Mouse (Mus musculus): ENCODE data around the gene Slc10a7. TPM values are rescaled to one million over a fixed set of nuclear protein-coding genes. Genes with fewer than 3 reads are reported as not detected.

Gene Slc10a7
- polyA plus RNA-seq, 1 experiment from 2014 or later = 7.4 TPM

DNA sequence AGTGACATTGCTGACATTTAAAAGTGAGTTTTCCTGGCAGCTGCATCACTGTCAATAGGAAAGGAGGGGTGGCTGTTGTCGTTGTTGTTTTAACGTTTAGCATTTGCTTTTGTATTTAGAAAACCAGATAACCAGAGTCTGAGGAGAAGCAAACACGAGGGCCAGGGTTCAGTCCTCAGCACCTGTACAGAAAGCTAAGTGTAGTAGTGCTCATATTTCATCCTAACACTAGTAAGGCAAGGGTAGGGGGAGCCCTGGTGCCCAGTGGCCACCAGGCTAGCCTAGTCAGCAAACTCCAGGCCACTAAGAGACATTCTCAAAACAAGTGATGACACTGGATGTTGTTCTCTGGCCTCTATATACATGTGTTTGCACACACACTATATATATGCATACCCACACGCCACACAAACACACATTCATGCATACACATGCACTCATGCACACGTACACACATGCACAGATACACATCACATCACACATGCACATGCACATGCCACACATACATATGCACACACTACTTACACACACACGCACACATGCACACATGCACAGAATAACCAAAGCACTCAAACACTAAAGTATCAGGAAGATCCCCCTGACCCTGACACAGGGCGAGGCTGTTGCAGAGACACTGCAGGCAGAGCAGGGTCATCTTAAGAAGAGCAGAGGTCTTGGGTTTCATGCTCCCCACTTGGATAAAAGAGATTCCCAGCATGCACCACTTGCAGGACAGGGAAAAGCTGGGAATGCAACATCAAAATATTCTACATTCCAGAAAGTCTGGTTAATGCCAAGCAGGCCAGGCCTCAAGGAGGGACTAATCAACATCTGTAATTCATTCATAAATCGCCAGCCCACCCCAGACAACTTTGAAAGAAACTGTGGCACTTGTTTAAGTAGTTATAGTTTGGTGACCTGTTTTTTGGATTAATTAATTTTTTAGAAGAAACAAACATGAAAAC lies 241.0 kb downstream of the Slc10a7 start:
- H3K4me1 ChIP-seq (ENCODE audit: control insufficient read depth, insufficient read depth, low read length) = no peaks in the 10 kb centered on the region
- H3K36me3 ChIP-seq (ENCODE audit: control insufficient read depth, insufficient read depth, low read length) = no peaks in the 10 kb centered on the region
- no peak overlapping the region for H3K4me2 ChIP-seq (ENCODE audit: low read depth)
- H3K27ac ChIP-seq (ENCODE audit: low read depth, low read length) = no peak overlapping the region
- H3K4me3 ChIP-seq (ENCODE audit: low read depth, low read length) = no peak overlapping the region
- WGBS = 78% methylated on average over 8 of the region's 8 CpGs
- DNase-seq (ENCODE audit: low spot score) = no peak
- no peaks in the 10 kb centered on the region for H3K9me3 ChIP-seq (ENCODE audit: control insufficient read depth, low read length)
- H3K27me3 ChIP-seq (ENCODE audit: control insufficient read depth, insufficient read depth, low read length) = no peaks in the 10 kb centered on the region
- no peak overlapping the region for H3K9ac ChIP-seq (ENCODE audit: low read length)
- ATAC-seq (ENCODE audit: insufficient read depth, low FRiP score, low TSS enrichment) = no peak

DNA sequence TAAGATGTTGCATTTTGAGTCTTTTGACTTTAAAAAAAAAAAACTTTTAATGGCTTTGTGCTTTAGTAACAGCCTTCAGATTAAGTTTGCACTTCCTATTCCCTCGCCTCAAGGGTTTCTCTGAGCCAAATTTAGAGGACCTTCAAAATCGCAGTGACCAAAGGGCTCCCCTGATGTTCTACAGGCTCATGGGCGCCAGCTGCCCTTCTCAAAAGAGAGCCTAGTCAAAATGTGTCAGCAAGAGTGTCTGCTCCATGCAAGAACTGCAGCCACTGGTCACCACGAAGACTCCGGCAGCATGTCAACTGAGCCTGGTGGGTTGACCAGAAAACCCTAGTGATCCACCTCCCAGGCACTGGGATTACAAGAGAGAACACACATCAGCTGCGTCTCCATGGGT lies 242.0 kb downstream of the Slc10a7 start:
- ATAC-seq (ENCODE audit: insufficient read depth, low FRiP score, low TSS enrichment) = no peak
- H3K9me3 ChIP-seq (ENCODE audit: control insufficient read depth, low read length) = no peaks in the 10 kb centered on the region
- no peak overlapping the region for H3K4me3 ChIP-seq (ENCODE audit: low read depth, low read length)
- no peak for DNase-seq (ENCODE audit: low spot score)
- no peak overlapping the region for H3K4me2 ChIP-seq (ENCODE audit: low read depth)
- WGBS = 89% methylated on average over 6 of the region's 6 CpGs
- H3K4me1 ChIP-seq (ENCODE audit: control insufficient read depth, insufficient read depth, low read length) = no peaks in the 10 kb centered on the region
- H3K9ac ChIP-seq (ENCODE audit: low read length) = no peak overlapping the region
- H3K36me3 ChIP-seq (ENCODE audit: control insufficient read depth, insufficient read depth, low read length) = no peaks in the 10 kb centered on the region
- H3K27ac ChIP-seq (ENCODE audit: low read depth, low read length) = no peak overlapping the region
- no peaks in the 10 kb centered on the region for H3K27me3 ChIP-seq (ENCODE audit: control insufficient read depth, insufficient read depth, low read length)

DNA sequence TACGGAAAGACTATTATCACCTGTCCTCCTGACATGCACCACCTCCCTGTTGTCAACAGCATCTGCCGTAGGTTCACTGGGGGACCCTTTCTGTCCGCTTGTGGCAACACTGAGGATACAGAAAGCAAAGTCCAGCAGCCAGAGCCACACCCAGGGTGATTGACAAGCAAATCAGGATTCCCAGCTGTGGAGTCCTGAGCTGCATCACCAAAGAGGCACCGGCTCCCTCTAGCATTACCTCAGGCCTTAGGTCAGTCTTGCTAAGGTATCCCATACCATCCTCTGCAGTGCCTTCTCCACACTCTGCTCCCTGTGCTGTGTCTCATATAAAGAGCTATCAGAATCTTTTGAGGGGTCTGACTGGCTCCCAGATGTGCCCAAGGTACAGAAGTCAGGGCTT lies 245.8 kb downstream of the Slc10a7 start:
- ATAC-seq (ENCODE audit: insufficient read depth, low FRiP score, low TSS enrichment) (no peak), DNase-seq (ENCODE audit: low spot score) (no peak)
- no peaks in the 10 kb centered on the region for H3K4me1 ChIP-seq (ENCODE audit: control insufficient read depth, insufficient read depth, low read length)
- no peaks in the 10 kb centered on the region for H3K27me3 ChIP-seq (ENCODE audit: control insufficient read depth, insufficient read depth, low read length)
- no peak overlapping the region for H3K9ac ChIP-seq (ENCODE audit: low read length)
- H3K9me3 ChIP-seq (ENCODE audit: control insufficient read depth, low read length) = no peaks in the 10 kb centered on the region
- no peak overlapping the region for H3K4me2 ChIP-seq (ENCODE audit: low read depth)
- no peak overlapping the region for H3K4me3 ChIP-seq (ENCODE audit: low read depth, low read length)
- H3K27ac ChIP-seq (ENCODE audit: low read depth, low read length) = no peak overlapping the region
- 71% methylated on average over 4 of the region's 4 CpGs for WGBS
- no peaks in the 10 kb centered on the region for H3K36me3 ChIP-seq (ENCODE audit: control insufficient read depth, insufficient read depth, low read length)

DNA sequence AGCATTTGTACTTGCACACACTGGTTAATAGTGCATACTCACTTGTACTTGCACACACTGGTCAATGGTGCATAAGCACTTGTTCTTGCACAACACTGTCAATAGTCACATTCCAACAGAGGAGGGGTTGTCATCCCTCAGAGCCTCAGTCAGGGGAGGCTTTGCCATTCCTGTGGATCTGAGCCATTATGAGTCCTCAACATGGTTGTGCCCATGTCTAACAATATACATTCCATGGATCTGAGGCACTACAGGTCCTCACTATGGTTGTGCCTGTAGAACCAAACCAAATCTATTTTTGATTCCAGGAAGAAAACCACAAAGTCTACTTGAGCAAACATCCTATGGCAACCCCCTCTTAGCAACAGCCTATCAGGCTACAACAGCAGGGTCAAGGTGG lies 250.0 kb downstream of the Slc10a7 start:
- DNase-seq (ENCODE audit: low spot score) = no peak
- Histone ChIP-seq H3K4me2 (ENCODE audit: low read depth) (no peak overlapping the region), H3K36me3 (ENCODE audit: control insufficient read depth, insufficient read depth, low read length) (no peaks in the 10 kb centered on the region), H3K9ac (ENCODE audit: low read length) (no peak overlapping the region), H3K4me1 (ENCODE audit: control insufficient read depth, insufficient read depth, low read length) (no peaks in the 10 kb centered on the region), H3K9me3 (ENCODE audit: control insufficient read depth, low read length) (no peaks in the 10 kb centered on the region), H3K27ac (ENCODE audit: low read depth, low read length) (no peak overlapping the region), H3K4me3 (ENCODE audit: low read depth, low read length) (no peak overlapping the region), H3K27me3 (ENCODE audit: control insufficient read depth, insufficient read depth, low read length) (no peaks in the 10 kb centered on the region)
- no peak for ATAC-seq (ENCODE audit: insufficient read depth, low FRiP score, low TSS enrichment)

DNA sequence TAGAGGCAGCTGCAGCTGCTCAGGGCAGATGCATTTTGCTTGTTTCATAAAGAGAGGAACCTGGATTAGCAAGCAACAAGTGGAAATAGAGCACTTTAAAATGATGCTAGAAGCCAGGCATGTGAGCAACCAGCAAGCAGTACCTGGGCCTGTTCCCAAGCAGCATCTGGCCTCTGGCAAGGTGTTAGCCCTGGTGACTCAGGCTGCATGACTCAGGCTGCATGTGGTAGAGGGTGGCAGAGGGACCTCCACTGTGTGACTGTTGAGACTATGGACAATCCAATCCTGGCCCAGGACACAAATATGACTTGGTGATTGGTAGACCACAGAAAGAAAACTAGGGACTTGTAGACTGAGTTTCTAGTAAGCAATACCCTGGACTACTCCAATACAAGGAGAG lies 255.8 kb downstream of the Slc10a7 start:
- no peaks in the 10 kb centered on the region for H3K9me3 ChIP-seq (ENCODE audit: control insufficient read depth, low read length)
- H3K4me3 ChIP-seq (ENCODE audit: low read depth, low read length) = no peak overlapping the region
- H3K36me3 ChIP-seq (ENCODE audit: control insufficient read depth, insufficient read depth, low read length) = no peaks in the 10 kb centered on the region
- H3K27me3 ChIP-seq (ENCODE audit: control insufficient read depth, insufficient read depth, low read length) = no peaks in the 10 kb centered on the region
- H3K27ac ChIP-seq (ENCODE audit: low read depth, low read length) = no peak overlapping the region
- no peak overlapping the region for H3K9ac ChIP-seq (ENCODE audit: low read length)
- DNase-seq (ENCODE audit: low spot score) = no peak
- H3K4me2 ChIP-seq (ENCODE audit: low read depth) = no peak overlapping the region
- H3K4me1 ChIP-seq (ENCODE audit: control insufficient read depth, insufficient read depth, low read length) = no peaks in the 10 kb centered on the region
- no peak for ATAC-seq (ENCODE audit: insufficient read depth, low FRiP score, low TSS enrichment)

DNA sequence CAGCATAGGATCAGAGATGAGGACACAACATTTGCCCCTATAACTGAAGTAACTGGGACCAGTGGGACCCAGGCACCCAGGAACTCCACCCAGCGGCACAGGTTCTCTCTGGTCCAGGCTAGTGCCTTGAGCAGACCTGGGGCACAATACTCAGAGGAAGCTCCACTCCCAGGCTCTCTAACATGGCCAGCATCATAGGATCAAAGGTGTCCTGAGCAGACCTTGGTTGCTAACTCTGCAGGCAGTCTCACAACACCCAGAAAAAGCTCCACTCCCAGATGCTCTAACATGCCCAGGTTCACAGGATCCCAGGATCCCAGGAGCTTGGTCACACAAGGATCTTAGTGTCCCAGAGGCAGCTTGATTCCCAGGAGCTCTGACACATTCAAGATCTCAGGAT lies 256.4 kb downstream of the Slc10a7 start:
- WGBS = 87% methylated on average over 1 of the region's 1 CpGs
- DNase-seq (ENCODE audit: low spot score) = no peak

DNA sequence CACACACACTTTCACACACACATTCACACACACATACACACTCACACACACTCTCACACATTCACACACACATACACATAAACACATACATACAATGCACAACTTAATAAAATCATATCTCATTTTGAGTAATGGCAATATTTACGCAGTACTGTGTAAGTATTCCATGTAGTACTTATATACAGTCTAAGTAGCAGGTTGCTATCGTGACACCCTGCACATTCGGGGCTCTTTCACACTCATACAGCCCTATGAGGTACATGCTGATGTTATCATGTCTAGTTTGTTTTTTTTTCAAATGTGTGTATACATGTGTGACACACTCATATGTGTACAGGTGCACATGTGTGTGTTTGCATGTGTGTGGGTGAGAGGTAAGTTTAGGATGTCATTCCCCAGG lies 261.4 kb downstream of the Slc10a7 start:
- ATAC-seq (ENCODE audit: insufficient read depth, low FRiP score, low TSS enrichment) (no peak), DNase-seq (ENCODE audit: low spot score) (no peak)
- Histone ChIP-seq H3K4me3 (ENCODE audit: low read depth, low read length) (no peak overlapping the region), H3K9me3 (ENCODE audit: control insufficient read depth, low read length) (no peaks in the 10 kb centered on the region), H3K27ac (ENCODE audit: low read depth, low read length) (no peak overlapping the region), H3K36me3 (ENCODE audit: control insufficient read depth, insufficient read depth, low read length) (no peaks in the 10 kb centered on the region), H3K4me2 (ENCODE audit: low read depth) (no peak overlapping the region), H3K9ac (ENCODE audit: low read length) (no peak overlapping the region), H3K27me3 (ENCODE audit: control insufficient read depth, insufficient read depth, low read length) (no peaks in the 10 kb centered on the region), H3K4me1 (ENCODE audit: control insufficient read depth, insufficient read depth, low read length) (no peaks in the 10 kb centered on the region)
- WGBS = 95% methylated on average over 3 of the region's 3 CpGs

More for the DNA sequence above, 256.4 kb downstream of the Slc10a7 start:
- H3K4me2 ChIP-seq (ENCODE audit: low read depth) = no peak overlapping the region
- no peak for ATAC-seq (ENCODE audit: insufficient read depth, low FRiP score, low TSS enrichment)
- no peaks in the 10 kb centered on the region for H3K27me3 ChIP-seq (ENCODE audit: control insufficient read depth, insufficient read depth, low read length)
- H3K9ac ChIP-seq (ENCODE audit: low read length) = no peak overlapping the region
- H3K9me3 ChIP-seq (ENCODE audit: control insufficient read depth, low read length) = no peaks in the 10 kb centered on the region
- no peaks in the 10 kb centered on the region for H3K36me3 ChIP-seq (ENCODE audit: control insufficient read depth, insufficient read depth, low read length)
- no peaks in the 10 kb centered on the region for H3K4me1 ChIP-seq (ENCODE audit: control insufficient read depth, insufficient read depth, low read length)
- no peak overlapping the region for H3K27ac ChIP-seq (ENCODE audit: low read depth, low read length)
- H3K4me3 ChIP-seq (ENCODE audit: low read depth, low read length) = no peak overlapping the region

DNA sequence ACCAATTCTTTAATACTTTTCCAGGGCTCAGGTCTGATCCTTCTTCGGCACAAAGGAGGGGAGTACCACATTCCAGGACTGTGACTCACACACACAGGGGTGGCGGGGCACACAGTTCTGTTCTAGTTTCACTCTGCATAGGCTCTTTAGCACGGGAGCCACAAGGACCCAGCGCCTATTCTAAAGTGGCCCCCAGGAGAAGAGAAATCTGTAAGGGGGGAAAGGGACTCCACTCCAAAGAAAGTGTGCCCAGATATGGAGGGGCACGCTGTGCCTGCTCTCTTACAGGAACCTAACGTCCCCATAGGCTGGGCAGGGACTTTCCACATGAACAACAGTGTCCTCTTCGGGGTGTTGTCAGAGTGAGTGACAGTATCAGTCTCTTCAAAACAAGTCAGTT lies 262.1 kb downstream of the Slc10a7 start:
- Histone ChIP-seq H3K27ac (ENCODE audit: low read depth, low read length) (no peak overlapping the region), H3K9me3 (ENCODE audit: control insufficient read depth, low read length) (no peaks in the 10 kb centered on the region), H3K4me3 (ENCODE audit: low read depth, low read length) (no peak overlapping the region), H3K27me3 (ENCODE audit: control insufficient read depth, insufficient read depth, low read length) (no peaks in the 10 kb centered on the region), H3K9ac (ENCODE audit: low read length) (no peak overlapping the region), H3K4me2 (ENCODE audit: low read depth) (no peak overlapping the region), H3K36me3 (ENCODE audit: control insufficient read depth, insufficient read depth, low read length) (no peaks in the 10 kb centered on the region), H3K4me1 (ENCODE audit: control insufficient read depth, insufficient read depth, low read length) (no peaks in the 10 kb centered on the region)
- DNase-seq (ENCODE audit: low spot score) (no peak), ATAC-seq (ENCODE audit: insufficient read depth, low FRiP score, low TSS enrichment) (no peak)
- 79% methylated on average over 7 of the region's 7 CpGs for WGBS

DNA sequence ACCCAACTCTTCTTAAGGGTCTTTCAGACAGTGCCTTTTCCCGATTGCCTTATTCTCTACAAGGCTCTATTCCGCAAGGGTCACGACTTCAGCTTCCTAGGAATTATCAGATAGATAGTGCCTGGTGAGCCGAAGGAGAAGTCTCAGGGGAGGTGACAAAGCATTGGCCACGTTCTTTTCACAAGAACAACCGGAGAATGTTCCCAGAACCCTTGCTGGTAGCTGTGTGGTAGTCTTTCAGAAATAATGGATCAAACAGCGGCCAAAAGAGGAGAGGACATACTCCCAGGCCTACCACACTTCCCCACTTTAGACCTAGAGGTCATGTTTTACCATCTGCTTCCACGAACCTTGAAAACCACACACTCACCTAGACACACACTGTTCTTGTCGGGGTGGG lies 267.7 kb downstream of the Slc10a7 start:
- Histone ChIP-seq H3K36me3 (ENCODE audit: control insufficient read depth, insufficient read depth, low read length) (no peaks in the 10 kb centered on the region), H3K27me3 (ENCODE audit: control insufficient read depth, insufficient read depth, low read length) (no peaks in the 10 kb centered on the region), H3K27ac (ENCODE audit: low read depth, low read length) (no peak overlapping the region), H3K4me2 (ENCODE audit: low read depth) (no peak overlapping the region), H3K9ac (ENCODE audit: low read length) (no peak overlapping the region), H3K4me3 (ENCODE audit: low read depth, low read length) (no peak overlapping the region), H3K4me1 (ENCODE audit: control insufficient read depth, insufficient read depth, low read length) (no peaks in the 10 kb centered on the region), H3K9me3 (ENCODE audit: control insufficient read depth, low read length) (no peaks in the 10 kb centered on the region)
- WGBS = 91% methylated on average over 9 of the region's 9 CpGs
- DNase-seq (ENCODE audit: low spot score) (no peak), ATAC-seq (ENCODE audit: insufficient read depth, low FRiP score, low TSS enrichment) (no peak)

Measured in neural tube, embryonic 11.5 days (tissue).